8 mouse cellular contexts compared by ENCODE assay signal in genomic region chr3:158210026-158210425, GRCm38 (mm10).
DNase-seq lines count a peak whose midpoint lies in the region; ATAC-seq and TF ChIP-seq lines count a peak whose summit lies in the region.

No protein-coding gene starts in this region.

- H3K4me2 ChIP-seq in intestine, embryonic 15.5 days (replicated peaks): no peak overlapping the region
- H3K4me2 ChIP-seq in liver, embryonic 14.5 days (ENCODE audit: low read depth): no peak overlapping the region
- H3K4me2 ChIP-seq in stomach, embryonic 16.5 days (ENCODE audit: low read depth, low read length): no peak overlapping the region
- H3K4me2 ChIP-seq in heart, embryonic 12.5 days: no peak overlapping the region

- H3K27ac ChIP-seq in embryonic facial prominence, embryonic 10.5 days (replicated peaks): no peak overlapping the region
- H3K27ac ChIP-seq in intestine, embryonic 15.5 days: no peak overlapping the region
- no peak overlapping the region for H3K27ac ChIP-seq in liver, embryonic 14.5 days
- no peak overlapping the region for H3K27ac ChIP-seq in stomach, embryonic 16.5 days (ENCODE audit: low read length)
- no peak overlapping the region for H3K27ac ChIP-seq in heart, embryonic 12.5 days (ENCODE audit: poor library complexity, severe bottlenecking)

- no peaks in the 10 kb centered on the region for H3K36me3 ChIP-seq in embryonic facial prominence, embryonic 10.5 days (replicated peaks)
- no peaks in the 10 kb centered on the region for H3K36me3 ChIP-seq in intestine, embryonic 15.5 days
- no peaks in the 10 kb centered on the region for H3K36me3 ChIP-seq in liver, embryonic 14.5 days (replicated peaks; ENCODE audit: control insufficient read depth, insufficient read depth, low read depth)
- H3K36me3 ChIP-seq in stomach, embryonic 16.5 days (ENCODE audit: control insufficient read depth, insufficient read depth, low read length): no peaks in the 10 kb centered on the region
- H3K36me3 ChIP-seq in heart, embryonic 12.5 days: no peaks in the 10 kb centered on the region

- WGBS in embryonic facial prominence, embryonic 10.5 days: 8% methylated on average over 2 of the region's 2 CpGs
- WGBS in intestine, embryonic 15.5 days: 18% methylated on average over 2 of the region's 2 CpGs
- 6% methylated on average over 2 of the region's 2 CpGs for WGBS in liver, embryonic 14.5 days (ENCODE audit: insufficient replicate concordance)
- WGBS in stomach, embryonic 16.5 days: 8% methylated on average over 2 of the region's 2 CpGs
- 6% methylated on average over 2 of the region's 2 CpGs for WGBS in heart, embryonic 12.5 days

- 0 out of 2 replicates have a peak, but pooled peaks have one; percentile 59 for ATAC-seq in intestine, embryonic 15.5 days
- no peak for ATAC-seq in liver, embryonic 14.5 days (ENCODE audit: insufficient read depth)
- 0 out of 2 replicates have a peak, but pooled peaks have one; percentile 50 for ATAC-seq in stomach, embryonic 16.5 days (ENCODE audit: insufficient read depth, low FRiP score)
- ATAC-seq in heart, embryonic 12.5 days (ENCODE audit: insufficient number of reproducible peaks, low FRiP score): no peak

- no peak for TF ChIP-seq EP300 in liver, embryonic 14.5 days (IDR thresholded peaks at IDR 0.05; ENCODE audit: low read depth)

- H3K4me3 ChIP-seq in embryonic facial prominence, embryonic 10.5 days: no peak overlapping the region
- no peak overlapping the region for H3K4me3 ChIP-seq in intestine, embryonic 15.5 days (replicated peaks)
- H3K4me3 ChIP-seq in liver, embryonic 14.5 days (ENCODE audit: insufficient read depth in 1 of 2, low read depth in 2 of 2, low read length in 2 of 2): no peak overlapping the region
- no peak overlapping the region for H3K4me3 ChIP-seq in stomach, embryonic 16.5 days (replicated peaks; ENCODE audit: low read length)
- H3K4me3 ChIP-seq in heart, embryonic 12.5 days: no peak overlapping the region

- DNase-seq in layer of hippocampus, adult 11-12 months (ENCODE audit: low spot score): peak; percentile 44
- DNase-seq in layer of hippocampus, adult 9-10 months (ENCODE audit: low spot score): no peak
- peak; percentile 55 for DNase-seq in NIH3T3 (ENCODE audit: low read depth)
- peak; percentile 36 for DNase-seq in embryonic facial prominence, embryonic 10.5 days (ENCODE audit: low spot score)
- no peak for DNase-seq in liver, embryonic 14.5 days (ENCODE audit: low read depth in 3 of 3, low spot score in 3 of 3)

- no peaks in the 10 kb centered on the region for H3K27me3 ChIP-seq in embryonic facial prominence, embryonic 10.5 days (replicated peaks; ENCODE audit: low read depth, poor library complexity, severe bottlenecking)
- no peaks in the 10 kb centered on the region for H3K27me3 ChIP-seq in intestine, embryonic 15.5 days (replicated peaks)
- no peaks in the 10 kb centered on the region for H3K27me3 ChIP-seq in liver, embryonic 14.5 days (ENCODE audit: control insufficient read depth, insufficient read depth, low read length)
- no peaks in the 10 kb centered on the region for H3K27me3 ChIP-seq in stomach, embryonic 16.5 days (ENCODE audit: control insufficient read depth, insufficient read depth, low read length)
- no peaks in the 10 kb centered on the region for H3K27me3 ChIP-seq in heart, embryonic 12.5 days (replicated peaks)

- no peaks in the 10 kb centered on the region for H3K4me1 ChIP-seq in embryonic facial prominence, embryonic 10.5 days
- no peaks in the 10 kb centered on the region for H3K4me1 ChIP-seq in intestine, embryonic 15.5 days (replicated peaks)
- no peaks in the 10 kb centered on the region for H3K4me1 ChIP-seq in liver, embryonic 14.5 days (replicated peaks; ENCODE audit: control insufficient read depth in 2 of 2, insufficient read depth in 2 of 2, low read length in 1 of 2)
- no peaks in the 10 kb centered on the region for H3K4me1 ChIP-seq in stomach, embryonic 16.5 days (ENCODE audit: control insufficient read depth, insufficient read depth, low read length)
- no peaks in the 10 kb centered on the region for H3K4me1 ChIP-seq in heart, embryonic 12.5 days (replicated peaks)

- no peak overlapping the region for H3K9ac ChIP-seq in intestine, embryonic 15.5 days
- H3K9ac ChIP-seq in liver, embryonic 14.5 days (replicated peaks): no peak overlapping the region
- no peak overlapping the region for H3K9ac ChIP-seq in stomach, embryonic 16.5 days (ENCODE audit: low read length)
- H3K9ac ChIP-seq in heart, embryonic 12.5 days: no peak overlapping the region

- no peaks in the 10 kb centered on the region for H3K9me3 ChIP-seq in embryonic facial prominence, embryonic 10.5 days
- H3K9me3 ChIP-seq in intestine, embryonic 15.5 days: no peaks in the 10 kb centered on the region
- H3K9me3 ChIP-seq in liver, embryonic 14.5 days (ENCODE audit: control insufficient read depth, low read length): no peaks in the 10 kb centered on the region
- H3K9me3 ChIP-seq in stomach, embryonic 16.5 days (replicated peaks; ENCODE audit: control insufficient read depth, low read length): no peaks in the 10 kb centered on the region
- no peaks in the 10 kb centered on the region for H3K9me3 ChIP-seq in heart, embryonic 12.5 days (replicated peaks)

- peak; percentile 38 for TF ChIP-seq CTCF in liver, embryonic 14.5 days (IDR thresholded peaks at IDR 0.05; ENCODE audit: low read depth)

Comparison
In these comparisons a context has a peak if more than half of its experiments do, and no peak if none do; other contexts are left out.
1. DNase-seq: peak in layer of hippocampus, adult 11-12 months (single experiment), NIH3T3 (single experiment) and embryonic facial prominence, embryonic 10.5 days (single experiment); none in layer of hippocampus, adult 9-10 months (single experiment) and liver, embryonic 14.5 days (0 of 3).
2. ATAC-seq: peak in intestine, embryonic 15.5 days (single experiment) and stomach, embryonic 16.5 days (single experiment); none in liver, embryonic 14.5 days (single experiment) and heart, embryonic 12.5 days (single experiment).